Mouse (Mus musculus) liver, embryonic 12.5 days (tissue): ENCODE results near the gene Rere. TPM values are rescaled to one million over a fixed set of nuclear protein-coding genes. Genes with fewer than 3 reads are reported as not detected.
A peak's percentile ranks its signal among the peaks of the same experiment; 100 is the strongest.
"Not testable (repeated sequence)": the region's sequence is repeated elsewhere in the genome, so short reads cannot be mapped to it uniquely, and the experiment has no call there.

Experiments used
- ATAC-seq: fragments of 200-750 bp; cut with Nextera tagmentation; 2 replicates; pipeline ENCODE4 v1.8.0; 2017; ENCODE audit warnings: moderate number of reproducible peaks, mild to moderate bottlenecking, moderate library complexity
- H3K27ac ChIP-seq: fragments of 300-500 bp; sonication (generic); 2 replicates; pipeline ENCODE4 v1.5.1; 2016; ENCODE audit warnings: mild to moderate bottlenecking
- H3K27me3 ChIP-seq: fragments of 300-500 bp; sonication (generic); replicated peaks from 2 replicates; pipeline ENCODE4 v1.6.1; 2016; ENCODE audit warnings: mild to moderate bottlenecking, moderate library complexity
- H3K36me3 ChIP-seq: fragments of 300-500 bp; sonication (generic); 2 replicates; pipeline ENCODE4 v1.6.1; 2016; ENCODE audit warnings: mild to moderate bottlenecking, moderate library complexity
- H3K4me1 ChIP-seq: fragments of 300-500 bp; sonication (generic); 2 replicates; pipeline ENCODE4 v1.6.1; 2016
- H3K4me2 ChIP-seq: fragments of 300-500 bp; sonication (generic); 2 replicates; pipeline ENCODE4 v1.6.1; 2016; ENCODE audit warnings: mild to moderate bottlenecking, moderate library complexity
- H3K4me3 ChIP-seq: fragments of 300-500 bp; sonication (generic); 2 replicates; pipeline ENCODE4 v1.5.1; 2016; ENCODE audit warnings: mild to moderate bottlenecking, moderate library complexity
- H3K9ac ChIP-seq: fragments of 300-500 bp; sonication (generic); 2 replicates; pipeline ENCODE4 v1.6.1; 2016; ENCODE audit warnings: mild to moderate bottlenecking, moderate library complexity
- H3K9me3 ChIP-seq: fragments of 300-500 bp; sonication (generic); replicated peaks from 2 replicates; pipeline ENCODE4 v1.6.1; 2016; ENCODE audit warnings: mild to moderate bottlenecking, moderate library complexity
- WGBS: fragments of 180-500 bp; shearing (Covaris S2); methylation state at CpG from one replicate; pipeline ENCODE4 v1.1.7; 2016; ENCODE audit not compliant: insufficient replicate concordance; 5-methylcytosine and 5-hydroxymethylcytosine counted together
- polyA plus RNA-seq: library from polyadenylated mRNA; unstranded; fragments of >200 nt; fragmentation: Nextera tagmentation; extraction: Ambion mirVana; gene quantifications from 2 replicates; pipeline ENCODE4 v1.2.1, GENCODE M21; 2016

The Rere gene
- polyA plus RNA-seq, 1 experiment from 2014 or later = 11.6 TPM

GRCm38 (mm10) chr4:150461427-150462189 lies 180.2 kb downstream of the Rere start:
- H3K9ac ChIP-seq = peak overlapping the region; percentile 60
- H3K9me3 ChIP-seq = no peaks in the 10 kb centered on the region
- peak overlapping the region; percentile 56 for H3K4me2 ChIP-seq
- H3K27ac ChIP-seq = peak overlapping the region; percentile 85
- H3K27me3 ChIP-seq = no peaks in the 10 kb centered on the region
- H3K4me1 ChIP-seq = peaks cover 87% of the 10 kb centered on the region
- 8% methylated on average over 6 of the region's 6 CpGs for WGBS
- peak overlapping the region; percentile 18 for H3K4me3 ChIP-seq
- peak; percentile 91 for ATAC-seq
- H3K36me3 ChIP-seq = no peaks in the 10 kb centered on the region

- Histone ChIP-seq H3K9ac (peak overlapping the region; percentile 53; the same call in 1 of the 2 replicates), H3K36me3 (no peaks in the 10 kb centered on the region), H3K4me2 (peak overlapping the region; percentile 6; the same call in 1 of the 2 replicates), H3K27ac (peak overlapping the region; percentile 76), H3K4me3 (no peak overlapping the region), H3K9me3 (no peaks in the 10 kb centered on the region), H3K4me1 (peaks cover 80% of the 10 kb centered on the region), H3K27me3 (no peaks in the 10 kb centered on the region)
- WGBS = 57% methylated on average over 4 of the region's 4 CpGs
- ATAC-seq = no peak
Observed at GRCm38 (mm10) chr4:150462367-150462766, 180.9 kb downstream of the Rere start.

GRCm38 (mm10) chr4:150465759-150466158 lies 184.3 kb downstream of the Rere start:
- 35% methylated on average over 4 of the region's 4 CpGs for WGBS
- Histone ChIP-seq H3K4me2 (no peak overlapping the region), H3K9ac (no peak overlapping the region), H3K4me3 (no peak overlapping the region), H3K27me3 (no peaks in the 10 kb centered on the region), H3K36me3 (peaks cover 16% of the 10 kb centered on the region; the same call in 1 of the 2 replicates), H3K27ac (0 out of 2 replicates have a peak overlapping the region, but pooled peaks have one; percentile 18), H3K9me3 (no peaks in the 10 kb centered on the region), H3K4me1 (peaks cover 58% of the 10 kb centered on the region)
- ATAC-seq = no peak

- Histone ChIP-seq H3K4me2 (no peak overlapping the region), H3K27ac (no peak overlapping the region), H3K27me3 (no peaks in the 10 kb centered on the region), H3K9me3 (no peaks in the 10 kb centered on the region), H3K36me3 (peaks cover 27% of the 10 kb centered on the region; the same call in 1 of the 2 replicates), H3K9ac (no peak overlapping the region), H3K4me3 (no peak overlapping the region), H3K4me1 (peaks cover 48% of the 10 kb centered on the region)
- WGBS = 85% methylated on average over 10 of the region's 10 CpGs
- ATAC-seq = no peak
Observed at GRCm38 (mm10) chr4:150469274-150469673, 187.8 kb downstream of the Rere start.

- H3K4me3 ChIP-seq = no peak overlapping the region
- H3K4me2 ChIP-seq = no peak overlapping the region
- no peaks in the 10 kb centered on the region for H3K9me3 ChIP-seq
- no peaks in the 10 kb centered on the region for H3K27me3 ChIP-seq
- H3K4me1 ChIP-seq = peaks cover 47% of the 10 kb centered on the region
- WGBS = 38% methylated on average over 4 of the region's 4 CpGs
- H3K9ac ChIP-seq = no peak overlapping the region
- no peak overlapping the region for H3K27ac ChIP-seq
- peak; percentile 69 for ATAC-seq
- H3K36me3 ChIP-seq = peaks cover 30% of the 10 kb centered on the region; the same call in 1 of the 2 replicates
Observed at GRCm38 (mm10) chr4:150470674-150471328, 189.4 kb downstream of the Rere start.

- Histone ChIP-seq H3K4me2 (no peak overlapping the region), H3K4me3 (no peak overlapping the region), H3K36me3 (peaks cover 39% of the 10 kb centered on the region), H3K9me3 (no peaks in the 10 kb centered on the region), H3K27ac (no peak overlapping the region), H3K27me3 (no peaks in the 10 kb centered on the region), H3K9ac (no peak overlapping the region), H3K4me1 (peaks cover 64% of the 10 kb centered on the region)
- WGBS = 33% methylated on average over 10 of the region's 10 CpGs
- no peak for ATAC-seq
Observed at GRCm38 (mm10) chr4:150472751-150473436, 191.4 kb downstream of the Rere start.

- Histone ChIP-seq H3K27me3 (no peaks in the 10 kb centered on the region), H3K4me1 (peaks cover 70% of the 10 kb centered on the region), H3K9ac (no peak overlapping the region), H3K4me3 (no peak overlapping the region), H3K9me3 (no peaks in the 10 kb centered on the region), H3K4me2 (no peak overlapping the region), H3K27ac (no peak overlapping the region), H3K36me3 (peaks cover 42% of the 10 kb centered on the region)
- ATAC-seq = no peak
- 76% methylated on average over 4 of the region's 4 CpGs for WGBS
Observed at GRCm38 (mm10) chr4:150473437-150474070, 192.1 kb downstream of the Rere start.

GRCm38 (mm10) chr4:150474086-150474485 lies 192.6 kb downstream of the Rere start:
- Histone ChIP-seq H3K27ac (no peak overlapping the region), H3K36me3 (peaks cover 37% of the 10 kb centered on the region), H3K4me1 (peaks cover 75% of the 10 kb centered on the region), H3K9ac (no peak overlapping the region), H3K9me3 (no peaks in the 10 kb centered on the region), H3K4me3 (no peak overlapping the region), H3K4me2 (no peak overlapping the region), H3K27me3 (no peaks in the 10 kb centered on the region)
- 77% methylated on average over 7 of the region's 7 CpGs for WGBS
- ATAC-seq = no peak

GRCm38 (mm10) chr4:150476258-150476657 lies 194.8 kb downstream of the Rere start:
- Histone ChIP-seq H3K4me2 (no peak overlapping the region), H3K27ac (no peak overlapping the region), H3K4me1 (peaks cover 58% of the 10 kb centered on the region), H3K9ac (no peak overlapping the region), H3K9me3 (no peaks in the 10 kb centered on the region), H3K4me3 (no peak overlapping the region), H3K36me3 (peaks cover 37% of the 10 kb centered on the region), H3K27me3 (no peaks in the 10 kb centered on the region)
- WGBS = 43% methylated on average over 5 of the region's 5 CpGs
- ATAC-seq = no peak

GRCm38 (mm10) chr4:150478006-150478405 lies 196.6 kb downstream of the Rere start:
- Histone ChIP-seq H3K4me1 (peaks cover 46% of the 10 kb centered on the region), H3K27me3 (no peaks in the 10 kb centered on the region), H3K4me3 (no peak overlapping the region), H3K4me2 (no peak overlapping the region), H3K9me3 (no peaks in the 10 kb centered on the region), H3K9ac (no peak overlapping the region), H3K36me3 (peaks cover 41% of the 10 kb centered on the region), H3K27ac (no peak overlapping the region)
- WGBS = 59% methylated on average over 6 of the region's 6 CpGs
- ATAC-seq = no peak

GRCm38 (mm10) chr4:150483081-150483480 lies 201.6 kb downstream of the Rere start:
- Histone ChIP-seq H3K36me3 (peaks cover 26% of the 10 kb centered on the region), H3K4me1 (peaks cover 30% of the 10 kb centered on the region)
- H3K27ac ChIP-seq, ATAC-seq, H3K9me3 ChIP-seq, H3K4me2 ChIP-seq, H3K4me3 ChIP-seq, H3K27me3 ChIP-seq, H3K9ac ChIP-seq: not testable (repeated sequence)
- 83% methylated on average over 5 of the region's 5 CpGs for WGBS
